Mouse (Mus musculus): ENCODE results near the gene Spsb2. TPM values are rescaled to one million over a fixed set of nuclear protein-coding genes. Genes with fewer than 3 reads are reported as not detected.
"Not testable (repeated sequence)": the region's sequence is repeated elsewhere in the genome, so short reads cannot be mapped to it uniquely, and the experiment has no call there.

Spsb2 gene
- polyA plus RNA-seq, 3 experiments from 2014 or later, result 1.5 to 3.2 (median 2.1) TPM

DNA sequence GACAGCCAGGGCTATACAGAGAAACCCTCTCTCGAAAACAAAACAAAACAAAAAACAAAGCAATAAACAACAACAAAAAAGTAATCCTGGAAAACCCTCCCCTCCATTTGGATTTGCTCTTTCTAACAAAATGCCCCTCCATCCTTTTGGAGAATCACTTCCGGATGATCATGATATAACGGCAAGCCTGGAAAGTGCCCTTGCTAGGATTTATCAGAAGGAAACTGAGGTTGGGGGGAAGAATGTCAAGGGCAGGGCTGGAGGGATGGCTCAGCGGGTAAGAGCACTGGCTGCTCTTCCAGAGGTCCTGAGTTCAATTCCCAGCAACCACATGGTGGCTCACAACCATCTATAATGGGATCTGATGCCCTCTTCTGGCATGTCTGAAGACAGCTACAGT lies 4.8 kb upstream of the Spsb2 start:
- not testable (repeated sequence) for ATAC-seq

GRCm38 (mm10) chr6:124804341-124804740 lies 4.1 kb upstream of the Spsb2 start:
- no peak for ATAC-seq

- peak; percentile 72 for ATAC-seq
These were observed 2.8 kb upstream of the Spsb2 start for GRCm38 (mm10) chr6:124805341-124806321.

DNA sequence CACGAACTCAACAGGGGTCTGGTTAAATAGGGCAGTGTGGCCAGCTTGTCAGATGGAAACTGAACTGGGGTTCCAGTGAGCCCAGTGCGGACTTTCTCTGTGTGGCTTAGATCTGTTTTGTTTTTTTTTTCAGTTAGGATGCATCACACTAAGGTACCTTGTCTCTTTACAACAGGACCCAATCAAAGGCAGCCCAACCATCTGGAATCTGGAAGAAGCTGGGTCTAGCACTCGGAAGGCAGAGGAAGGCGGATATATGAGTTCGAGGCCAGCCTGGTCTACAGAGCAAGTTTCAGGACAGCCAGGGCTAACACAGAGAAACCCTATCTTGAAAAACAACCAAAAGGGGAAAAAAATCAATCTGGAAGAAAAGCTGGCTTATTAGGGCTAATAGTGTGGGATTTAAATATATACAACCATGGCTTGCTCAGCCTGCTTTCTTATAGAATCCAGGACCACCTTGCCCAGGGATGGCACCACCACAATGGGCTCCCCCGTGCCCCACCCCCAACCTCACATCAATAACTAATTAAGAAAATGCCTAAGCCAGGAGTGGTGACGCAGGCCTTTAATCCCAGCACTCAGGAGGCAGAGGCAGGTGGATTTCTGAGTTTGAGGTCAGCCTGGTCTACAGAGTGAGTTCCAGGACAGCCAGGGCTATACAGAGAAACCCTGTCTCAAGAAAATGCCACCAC lies 1.9 kb upstream of the Spsb2 start:
- no peak for ATAC-seq

DNA sequence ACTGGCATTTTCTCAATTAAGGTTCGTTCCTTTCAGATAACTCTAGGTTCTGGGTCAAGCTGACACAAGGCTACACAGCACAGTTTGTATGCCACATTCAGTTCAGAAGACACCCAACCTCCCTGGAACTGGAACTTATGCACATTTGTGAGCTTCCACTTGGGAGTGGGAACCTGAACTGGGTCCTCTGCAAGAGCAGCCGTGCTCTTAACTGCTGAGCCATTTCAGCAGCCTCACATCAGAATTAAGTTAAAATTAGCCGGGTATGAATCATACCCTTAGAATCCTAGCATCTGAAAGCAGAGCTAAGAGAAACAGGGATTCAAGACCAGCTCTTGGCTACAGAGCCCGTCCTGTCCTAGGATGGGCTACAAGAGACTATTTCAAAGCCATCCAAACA lies 1.1 kb upstream of the Spsb2 start:
- ATAC-seq, result no peak

DNA sequence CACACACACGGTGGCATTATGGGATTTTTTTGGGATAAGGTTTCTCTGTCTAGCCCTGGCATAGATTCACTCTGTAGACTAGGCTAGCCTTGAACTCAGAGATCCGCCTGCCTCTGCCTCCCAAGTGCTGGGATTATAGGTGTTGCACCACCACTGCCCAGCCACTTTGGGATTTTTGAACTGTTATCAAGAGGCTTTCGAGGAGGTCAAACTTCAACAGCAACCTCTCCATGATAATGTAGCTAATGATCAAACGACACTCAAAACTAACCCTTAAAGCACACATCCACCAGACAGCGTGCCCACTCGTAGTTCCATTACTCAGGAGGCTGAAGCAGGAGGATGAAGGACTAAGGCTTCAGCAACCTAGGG lies 489 bp upstream of the Spsb2 start:
- ATAC-seq, result no peak

DNA sequence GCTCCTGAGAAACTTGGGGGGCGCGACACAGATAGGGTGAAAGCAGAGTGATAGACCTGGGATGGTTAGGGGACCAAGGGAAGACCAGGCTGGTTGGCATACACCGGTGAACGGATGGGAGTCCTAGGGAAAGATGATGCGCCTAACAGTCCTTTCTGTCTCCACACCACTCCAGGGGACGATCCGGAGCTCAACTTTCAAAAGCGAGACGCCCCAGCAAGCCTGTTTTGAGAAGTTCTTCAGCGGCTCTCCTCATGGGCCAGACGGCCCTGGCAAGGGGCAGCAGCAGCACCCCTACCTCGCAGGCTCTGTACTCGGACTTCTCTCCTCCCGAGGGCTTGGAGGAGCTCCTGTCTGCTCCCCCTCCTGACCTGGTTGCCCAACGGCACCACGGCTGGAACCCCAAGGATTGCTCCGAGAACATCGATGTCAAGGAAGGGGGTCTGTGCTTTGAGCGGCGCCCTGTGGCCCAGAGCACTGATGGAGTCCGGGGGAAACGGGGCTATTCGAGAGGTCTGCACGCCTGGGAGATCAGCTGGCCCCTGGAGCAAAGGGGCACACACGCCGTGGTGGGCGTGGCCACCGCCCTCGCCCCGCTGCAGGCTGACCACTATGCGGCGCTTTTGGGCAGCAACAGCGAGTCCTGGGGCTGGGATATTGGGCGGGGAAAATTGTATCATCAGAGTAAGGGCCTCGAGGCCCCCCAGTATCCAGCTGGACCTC lies 752 bp downstream of the Spsb2 start:
- no peak for ATAC-seq

GRCm38 (mm10) chr6:124809775-124810538 lies 1.5 kb downstream of the Spsb2 start:
- no peak for ATAC-seq

- ATAC-seq, result not testable (repeated sequence)
These were observed 2.3 kb downstream of the Spsb2 start for GRCm38 (mm10) chr6:124810566-124811402.

DNA sequence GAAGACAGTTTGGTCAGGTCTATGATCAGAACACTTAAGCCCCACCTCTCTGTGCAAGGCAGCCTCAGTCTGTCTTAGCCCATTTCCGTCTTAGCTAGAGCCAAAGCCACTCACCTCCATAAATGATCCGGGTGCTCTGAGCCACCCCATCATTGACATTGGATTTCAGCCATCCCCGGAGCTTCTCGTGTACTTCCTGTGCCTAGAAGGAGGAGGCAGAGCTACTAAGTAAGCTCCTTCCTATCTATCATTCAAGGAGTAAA lies 2.9 kb downstream of the Spsb2 start:
- no peak for ATAC-seq

DNA sequence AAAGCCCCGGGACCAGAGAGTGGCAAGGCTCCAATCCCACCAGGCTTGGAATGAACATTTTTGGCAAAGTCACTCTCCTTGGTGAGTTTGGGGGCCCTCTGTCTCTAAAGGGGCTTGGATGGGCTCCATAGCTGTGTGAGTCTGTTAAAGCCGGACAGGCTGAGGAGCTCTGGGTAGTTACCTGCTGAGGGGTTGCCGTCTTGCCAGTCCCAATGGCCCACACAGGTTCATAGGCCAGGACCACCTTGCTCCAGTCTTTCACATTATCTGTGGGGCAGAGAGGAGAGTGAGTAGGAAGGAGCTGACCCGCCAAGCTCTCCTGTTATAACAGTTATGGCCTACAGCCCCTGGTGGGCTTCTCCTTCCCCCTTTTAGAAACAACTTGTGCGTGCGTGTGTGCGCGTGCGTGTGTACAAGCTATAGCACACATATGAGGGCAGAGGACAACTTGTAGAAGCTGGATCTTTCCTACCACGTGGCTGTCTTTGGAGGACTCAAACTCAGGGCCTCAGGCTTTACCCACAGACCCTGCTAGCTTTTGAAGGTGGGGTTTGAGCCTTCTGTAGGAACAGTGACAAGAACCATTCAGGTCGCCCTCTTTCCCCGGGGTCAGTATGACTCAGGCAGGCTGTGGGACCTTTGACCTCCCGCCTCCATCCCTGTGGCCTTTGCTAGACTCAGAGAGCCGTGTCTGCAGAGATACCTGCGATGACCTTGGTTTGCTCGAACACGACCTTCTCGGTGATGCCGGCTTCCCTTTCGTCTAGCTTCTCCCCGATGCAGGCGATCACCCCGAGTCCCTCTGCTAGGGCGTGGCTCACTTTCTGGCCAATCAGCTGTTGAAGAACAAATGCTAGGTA lies 3.5 kb downstream of the Spsb2 start:
- no peak for ATAC-seq

- no peak for ATAC-seq
These were observed 4.4 kb downstream of the Spsb2 start for GRCm38 (mm10) chr6:124812848-124813247.

DNA sequence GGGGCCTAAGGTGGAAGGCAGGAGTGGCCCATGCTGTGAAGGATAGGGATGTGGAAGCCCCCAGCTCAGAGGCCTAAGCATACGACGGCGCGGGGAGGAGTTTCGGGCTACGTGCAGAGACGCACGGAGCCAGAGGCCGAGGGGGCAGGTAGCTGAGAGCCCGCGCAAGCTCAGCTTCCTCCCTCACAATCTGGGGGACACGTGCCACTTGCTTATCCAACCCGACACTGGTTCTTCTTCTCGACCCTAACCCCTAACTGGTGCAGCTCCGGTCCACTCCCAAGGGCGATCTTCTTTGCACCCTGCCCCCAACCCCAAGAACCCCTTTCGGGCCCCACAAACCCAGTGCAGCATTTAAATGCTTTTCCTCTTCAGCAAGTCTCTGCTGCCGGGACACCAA lies 5.0 kb downstream of the Spsb2 start:
- peak; percentile 73 for ATAC-seq

GRCm38 (mm10) chr6:124813933-124814332 lies 5.5 kb downstream of the Spsb2 start, which contains the start of gene Tpi1:
Tpi1 (minus strand) TSS chr6:124814296.
- ATAC-seq, result peak; percentile 89

- peak; percentile 2 for ATAC-seq
These were observed 6.0 kb downstream of the Spsb2 start for GRCm38 (mm10) chr6:124814448-124814847.

DNA sequence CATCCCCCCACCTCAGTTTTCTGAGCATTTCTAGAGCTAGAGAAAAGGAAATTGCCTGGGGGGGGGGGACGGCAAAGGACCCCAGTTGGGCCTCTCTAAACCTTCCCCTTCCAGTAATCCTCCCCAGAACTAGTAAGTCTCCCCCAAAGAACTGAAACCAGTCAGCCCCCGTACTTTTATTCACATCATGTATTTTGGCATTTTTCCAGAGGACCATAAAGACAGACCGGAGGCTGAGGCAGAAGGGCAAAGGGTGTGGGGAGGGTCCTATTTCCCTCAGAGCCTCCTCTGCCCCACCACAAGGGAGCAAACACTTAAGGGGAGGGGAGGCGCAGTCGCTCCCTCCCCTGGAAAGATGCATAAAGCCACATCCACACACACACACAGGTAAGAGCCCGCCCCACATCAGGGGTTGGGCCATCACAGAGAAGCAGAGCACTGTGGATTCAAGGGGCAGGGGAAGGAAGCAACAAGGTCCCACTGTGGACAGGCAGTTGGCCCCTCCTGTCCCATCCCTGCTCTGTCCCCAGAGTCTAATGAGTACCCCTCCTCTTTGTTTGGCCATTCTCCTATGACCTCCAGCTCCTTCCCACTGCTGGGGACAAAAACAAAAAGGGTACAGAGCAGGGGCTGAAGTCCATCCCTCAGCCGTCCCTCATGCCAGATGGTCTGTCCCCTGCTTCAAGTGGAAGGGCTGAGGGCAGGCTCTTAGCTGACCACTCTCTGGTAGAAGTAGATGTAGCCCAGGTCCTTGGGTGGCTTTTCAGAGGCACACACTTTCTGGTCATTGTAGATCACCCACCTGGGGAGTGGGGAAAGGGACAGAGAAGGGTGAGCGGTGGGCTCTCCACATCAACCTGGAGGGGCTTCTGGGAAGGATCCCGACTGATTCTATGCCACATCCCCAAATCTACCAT lies 6.7 kb downstream of the Spsb2 start:
- no peak for ATAC-seq

GRCm38 (mm10) chr6:124816611-124817010 lies 8.2 kb downstream of the Spsb2 start:
- no peak for ATAC-seq

GRCm38 (mm10) chr6:124817125-124817524 lies 8.7 kb downstream of the Spsb2 start:
- ATAC-seq, result no peak

GRCm38 (mm10) chr6:124817563-124817962 lies 9.1 kb downstream of the Spsb2 start:
- ATAC-seq, result no peak
